Mouse (Mus musculus): Measurements from ENCODE around the gene Actl10. TPM values are rescaled to one million over a fixed set of nuclear protein-coding genes. Genes with fewer than 3 reads are reported as not detected.
A peak's percentile ranks its signal among the peaks of the same experiment; 100 is the strongest.

Actl10 gene
- polyA plus RNA-seq, 1 experiment from 2014 or later = 0.35 TPM

DNA sequence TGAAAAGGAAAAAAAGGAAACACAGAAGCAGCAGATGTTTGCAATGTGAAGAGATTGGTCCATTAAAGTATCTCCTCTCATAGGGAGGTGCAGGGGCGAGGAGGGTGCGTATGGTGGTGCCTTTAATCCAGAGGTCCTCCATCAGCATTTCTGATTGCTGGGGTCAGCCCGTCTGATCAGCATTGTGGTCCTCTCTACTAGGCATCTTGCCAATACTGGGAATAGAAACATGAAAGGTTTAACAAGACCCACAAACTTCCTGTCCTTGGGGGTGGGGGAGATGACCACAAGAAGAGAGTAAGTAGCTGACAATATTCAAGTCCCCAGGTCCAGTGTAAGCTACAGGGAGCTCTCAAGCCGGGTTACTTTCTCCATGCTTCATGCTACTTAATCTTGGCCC, 19.1 kb downstream of the Actl10 start:
- H3K4me1 ChIP-seq (replicated peaks; ENCODE audit: control insufficient read depth, insufficient read depth, low read length) = peaks cover 38% of the 10 kb centered on the region
- H3K27ac ChIP-seq (ENCODE audit: low read length) = peak overlapping the region; percentile 89
- H3K9me3 ChIP-seq (ENCODE audit: control insufficient read depth, low read length) = no peaks in the 10 kb centered on the region
- H3K4me3 ChIP-seq (ENCODE audit: low read length) = no peak overlapping the region
- no peaks in the 10 kb centered on the region for H3K27me3 ChIP-seq (ENCODE audit: control insufficient read depth, insufficient read depth, low read depth, low read length)
- no peak for ATAC-seq (ENCODE audit: low read depth)
- WGBS = 44% methylated on average over 4 of the region's 4 CpGs
- H3K4me2 ChIP-seq (ENCODE audit: low read depth, low read length) = peak overlapping the region; percentile 81; the same call in 1 of the 2 replicates
- H3K36me3 ChIP-seq (ENCODE audit: control insufficient read depth, insufficient read depth, low read length) = no peaks in the 10 kb centered on the region
- no peak overlapping the region for H3K9ac ChIP-seq (ENCODE audit: low read length)

DNA sequence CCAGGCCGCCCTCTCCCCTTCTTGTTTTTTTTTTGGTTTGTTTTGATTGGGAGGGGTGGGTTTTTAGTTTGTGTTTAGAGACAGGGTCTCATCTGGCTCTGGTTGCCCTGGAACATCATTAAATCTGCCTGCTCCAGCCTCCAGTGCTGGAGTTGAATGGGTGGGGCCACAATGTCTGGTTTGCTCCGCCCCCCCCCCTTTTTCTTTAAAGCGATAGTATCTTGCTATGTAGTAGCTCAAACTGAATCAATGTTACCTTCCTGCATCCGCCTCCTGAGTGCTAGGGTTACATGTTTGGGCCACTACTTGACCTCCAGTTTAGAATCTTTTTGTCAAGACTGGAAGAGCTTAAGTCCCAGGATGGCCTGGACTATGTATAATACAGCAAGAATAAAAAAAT, 19.7 kb downstream of the Actl10 start:
- Histone ChIP-seq H3K4me3 (ENCODE audit: low read length) (no peak overlapping the region), H3K36me3 (ENCODE audit: control insufficient read depth, insufficient read depth, low read length) (no peaks in the 10 kb centered on the region), H3K4me1 (replicated peaks; ENCODE audit: control insufficient read depth, insufficient read depth, low read length) (peaks cover 36% of the 10 kb centered on the region), H3K4me2 (ENCODE audit: low read depth, low read length) (no peak overlapping the region), H3K27me3 (ENCODE audit: control insufficient read depth, insufficient read depth, low read depth, low read length) (no peaks in the 10 kb centered on the region), H3K27ac (ENCODE audit: low read length) (peak overlapping the region; percentile 89; the same call in 1 of the 2 replicates), H3K9me3 (ENCODE audit: control insufficient read depth, low read length) (no peaks in the 10 kb centered on the region), H3K9ac (ENCODE audit: low read length) (no peak overlapping the region)
- 72% methylated on average over 4 of the region's 4 CpGs for WGBS
- no peak for ATAC-seq (ENCODE audit: low read depth)

DNA sequence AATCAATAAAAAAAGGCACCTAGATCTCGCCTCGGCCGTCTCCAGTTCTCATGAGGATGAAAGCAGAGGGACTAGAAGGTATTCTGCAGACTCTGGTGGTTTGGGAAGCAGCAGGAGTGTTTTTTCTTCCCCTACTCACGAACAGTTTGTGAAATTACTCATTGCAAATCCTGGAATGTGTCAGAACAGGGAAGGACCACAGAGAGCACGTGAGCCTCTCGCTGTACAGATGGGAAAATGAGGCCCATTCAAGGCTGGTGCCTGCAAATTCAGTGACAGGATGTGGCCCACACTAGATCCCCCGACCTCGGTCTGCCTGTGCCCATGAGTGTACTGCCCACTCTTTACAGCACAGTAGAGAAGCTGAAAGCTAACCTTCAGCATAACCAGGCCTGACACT, 20.4 kb downstream of the Actl10 start:
- WGBS = 60% methylated on average over 8 of the region's 8 CpGs
- H3K27ac ChIP-seq (ENCODE audit: low read length) = no peak overlapping the region

DNA sequence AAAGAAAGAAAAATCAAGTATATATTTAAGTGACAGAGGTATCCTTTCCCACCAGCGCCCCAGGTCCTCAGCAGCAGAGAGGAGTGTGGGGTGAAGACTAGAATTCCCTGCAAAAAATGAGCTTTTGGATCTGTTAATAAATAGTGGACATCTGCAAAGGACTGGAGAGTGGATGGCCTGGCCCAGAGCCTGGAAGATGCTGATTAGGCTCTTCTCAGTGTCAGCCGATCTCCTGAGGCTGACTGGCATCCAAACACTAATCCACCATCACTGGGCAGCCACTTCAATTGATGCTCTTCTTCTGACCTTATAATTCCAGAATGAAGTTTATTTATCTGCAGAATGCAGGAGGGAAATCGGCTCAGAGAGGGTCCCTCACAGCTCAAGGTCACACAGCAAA, 21.4 kb downstream of the Actl10 start:
- no peak for ATAC-seq (ENCODE audit: low read depth)
- Histone ChIP-seq H3K4me2 (ENCODE audit: low read depth, low read length) (no peak overlapping the region), H3K4me1 (replicated peaks; ENCODE audit: control insufficient read depth, insufficient read depth, low read length) (peaks cover 19% of the 10 kb centered on the region), H3K9ac (ENCODE audit: low read length) (no peak overlapping the region), H3K27me3 (ENCODE audit: control insufficient read depth, insufficient read depth, low read depth, low read length) (no peaks in the 10 kb centered on the region), H3K9me3 (ENCODE audit: control insufficient read depth, low read length) (no peaks in the 10 kb centered on the region), H3K36me3 (ENCODE audit: control insufficient read depth, insufficient read depth, low read length) (no peaks in the 10 kb centered on the region), H3K27ac (ENCODE audit: low read length) (no peak overlapping the region), H3K4me3 (ENCODE audit: low read length) (no peak overlapping the region)
- 55% methylated on average over 3 of the region's 3 CpGs for WGBS

More for the DNA sequence above, 20.4 kb downstream of the Actl10 start:
- H3K27me3 ChIP-seq (ENCODE audit: control insufficient read depth, insufficient read depth, low read depth, low read length) = no peaks in the 10 kb centered on the region
- no peaks in the 10 kb centered on the region for H3K9me3 ChIP-seq (ENCODE audit: control insufficient read depth, low read length)
- H3K9ac ChIP-seq (ENCODE audit: low read length) = no peak overlapping the region
- H3K4me2 ChIP-seq (ENCODE audit: low read depth, low read length) = no peak overlapping the region
- H3K36me3 ChIP-seq (ENCODE audit: control insufficient read depth, insufficient read depth, low read length) = no peaks in the 10 kb centered on the region
- no peak overlapping the region for H3K4me3 ChIP-seq (ENCODE audit: low read length)
- peaks cover 29% of the 10 kb centered on the region for H3K4me1 ChIP-seq (replicated peaks; ENCODE audit: control insufficient read depth, insufficient read depth, low read length)
- ATAC-seq (ENCODE audit: low read depth) = no peak

DNA sequence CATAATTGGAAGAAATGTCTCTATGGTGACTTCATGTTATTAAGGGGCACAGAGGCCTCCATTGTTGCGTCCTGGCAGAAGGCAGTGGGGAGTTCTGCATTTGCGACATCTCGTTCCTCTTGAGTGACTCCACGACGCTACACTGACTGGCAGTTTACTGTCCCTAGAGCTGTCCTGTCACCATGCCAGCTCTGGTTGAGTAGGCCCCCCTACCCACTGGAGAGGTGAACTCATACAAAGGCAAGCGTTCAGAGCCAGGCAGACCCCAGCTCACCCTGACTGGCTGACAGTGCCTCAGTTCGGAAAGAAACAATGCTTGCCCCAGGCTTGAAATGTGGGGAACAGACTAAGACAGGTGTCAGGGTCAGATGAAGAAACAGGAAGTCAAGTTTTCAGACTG, 22.7 kb downstream of the Actl10 start:
- ATAC-seq (ENCODE audit: low read depth) = no peak
- no peak overlapping the region for H3K9ac ChIP-seq (ENCODE audit: low read length)
- H3K9me3 ChIP-seq (ENCODE audit: control insufficient read depth, low read length) = no peaks in the 10 kb centered on the region
- peaks cover 13% of the 10 kb centered on the region; the same call in 1 of the 2 replicates for H3K4me1 ChIP-seq (replicated peaks; ENCODE audit: control insufficient read depth, insufficient read depth, low read length)
- 74% methylated on average over 7 of the region's 7 CpGs for WGBS
- no peaks in the 10 kb centered on the region for H3K27me3 ChIP-seq (ENCODE audit: control insufficient read depth, insufficient read depth, low read depth, low read length)
- H3K4me2 ChIP-seq (ENCODE audit: low read depth, low read length) = no peak overlapping the region
- no peak overlapping the region for H3K4me3 ChIP-seq (ENCODE audit: low read length)
- no peaks in the 10 kb centered on the region for H3K36me3 ChIP-seq (ENCODE audit: control insufficient read depth, insufficient read depth, low read length)
- H3K27ac ChIP-seq (ENCODE audit: low read length) = no peak overlapping the region

DNA sequence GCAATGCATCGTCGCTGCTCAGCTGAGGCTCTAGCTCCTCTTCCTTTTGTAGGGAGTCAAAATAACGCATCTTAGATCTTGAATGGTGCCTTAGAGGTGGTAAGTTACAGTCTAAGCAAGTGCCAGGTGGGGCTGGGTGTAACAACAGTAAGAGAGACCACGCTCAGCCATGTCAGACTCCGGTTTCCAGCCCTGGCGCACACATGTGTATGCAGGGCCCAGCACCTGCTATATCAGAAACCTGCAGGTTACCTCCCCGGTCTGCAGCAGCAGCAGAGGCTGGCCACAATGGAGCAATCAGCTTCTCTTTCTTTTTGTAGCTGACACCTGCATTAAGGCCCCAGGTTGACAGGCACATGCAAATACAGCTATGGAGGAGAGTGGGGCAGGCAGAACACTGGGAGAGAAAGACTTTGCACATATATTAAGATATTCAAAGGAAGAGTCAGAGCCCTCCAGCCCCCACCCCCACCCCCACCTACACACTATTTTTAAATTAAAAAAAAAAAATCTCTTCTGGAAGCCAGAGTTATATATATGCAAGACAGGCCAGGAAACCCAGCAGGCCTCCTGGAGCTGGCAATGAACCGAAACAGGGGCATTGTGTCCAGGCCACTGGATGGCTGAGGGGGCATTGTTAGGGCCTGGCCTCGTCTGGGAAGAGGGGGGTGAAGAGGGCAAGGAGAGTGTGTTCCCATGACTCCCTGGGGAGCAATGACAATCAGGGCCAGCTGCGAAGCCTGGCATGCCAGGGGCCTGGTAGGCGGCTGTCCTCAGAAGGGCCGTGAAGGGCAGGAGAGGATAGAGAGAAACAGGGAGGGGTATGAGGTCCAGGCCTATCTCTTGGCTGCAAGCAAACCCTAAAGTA, 25.5 kb downstream of the Actl10 start:
- H3K27ac ChIP-seq (ENCODE audit: low read length) = no peak overlapping the region
- H3K4me2 ChIP-seq (ENCODE audit: low read depth, low read length) = no peak overlapping the region
- 60% methylated on average over 12 of the region's 12 CpGs for WGBS
- H3K4me3 ChIP-seq (ENCODE audit: low read length) = no peak overlapping the region
- ATAC-seq (ENCODE audit: low read depth) = no peak
- H3K36me3 ChIP-seq (ENCODE audit: control insufficient read depth, insufficient read depth, low read length) = no peaks in the 10 kb centered on the region
- no peaks in the 10 kb centered on the region for H3K27me3 ChIP-seq (ENCODE audit: control insufficient read depth, insufficient read depth, low read depth, low read length)
- no peaks in the 10 kb centered on the region for H3K9me3 ChIP-seq (ENCODE audit: control insufficient read depth, low read length)
- H3K9ac ChIP-seq (ENCODE audit: low read length) = no peak overlapping the region
- H3K4me1 ChIP-seq (replicated peaks; ENCODE audit: control insufficient read depth, insufficient read depth, low read length) = no peaks in the 10 kb centered on the region; the same call in 1 of the 2 replicates

DNA sequence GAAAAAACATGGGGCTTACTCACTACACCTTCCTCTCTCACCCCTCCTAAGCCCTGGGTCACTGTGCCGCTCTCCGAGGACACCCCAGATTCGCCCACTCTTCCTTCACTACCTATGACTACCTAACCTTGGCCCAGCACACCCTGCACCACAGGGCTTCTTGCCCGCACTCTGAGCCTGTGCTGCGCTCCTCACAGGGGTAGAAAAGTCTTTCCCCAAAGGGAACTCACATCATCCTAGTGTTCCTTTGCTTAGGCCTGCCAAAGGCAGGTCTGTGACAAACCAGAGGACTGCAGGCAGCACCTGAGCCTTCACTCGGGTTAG, 26.1 kb downstream of the Actl10 start:
- H3K4me3 ChIP-seq (ENCODE audit: low read length) = no peak overlapping the region

DNA sequence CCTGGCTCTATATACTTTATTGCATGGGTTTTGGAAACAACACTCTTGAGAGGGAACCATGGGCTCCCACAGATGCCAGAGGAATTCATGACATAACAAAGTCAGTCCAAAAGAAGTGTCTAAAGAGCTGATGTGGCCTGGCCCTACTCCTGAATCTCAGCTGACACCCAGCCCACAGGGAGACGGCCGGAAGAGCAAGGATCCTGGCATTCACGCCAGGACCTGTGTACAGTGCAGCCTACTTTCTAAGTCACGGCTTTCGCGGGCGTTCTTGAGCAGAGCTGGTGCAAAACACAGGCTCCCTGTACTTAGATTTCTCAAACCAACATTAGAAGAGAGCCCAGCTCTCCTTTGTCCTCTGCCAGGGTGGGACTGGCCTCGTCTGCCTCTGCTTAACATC, 29.0 kb downstream of the Actl10 start:
- no peak overlapping the region for H3K27ac ChIP-seq (ENCODE audit: low read length)

More for the DNA sequence above, 26.1 kb downstream of the Actl10 start:
- Histone ChIP-seq H3K9me3 (ENCODE audit: control insufficient read depth, low read length) (no peaks in the 10 kb centered on the region), H3K36me3 (ENCODE audit: control insufficient read depth, insufficient read depth, low read length) (no peaks in the 10 kb centered on the region), H3K27ac (ENCODE audit: low read length) (no peak overlapping the region), H3K4me2 (ENCODE audit: low read depth, low read length) (no peak overlapping the region), H3K9ac (ENCODE audit: low read length) (no peak overlapping the region), H3K4me1 (replicated peaks; ENCODE audit: control insufficient read depth, insufficient read depth, low read length) (no peaks in the 10 kb centered on the region; the same call in 1 of the 2 replicates), H3K27me3 (ENCODE audit: control insufficient read depth, insufficient read depth, low read depth, low read length) (no peaks in the 10 kb centered on the region)
- no peak for ATAC-seq (ENCODE audit: low read depth)
- WGBS = 86% methylated on average over 6 of the region's 6 CpGs

DNA sequence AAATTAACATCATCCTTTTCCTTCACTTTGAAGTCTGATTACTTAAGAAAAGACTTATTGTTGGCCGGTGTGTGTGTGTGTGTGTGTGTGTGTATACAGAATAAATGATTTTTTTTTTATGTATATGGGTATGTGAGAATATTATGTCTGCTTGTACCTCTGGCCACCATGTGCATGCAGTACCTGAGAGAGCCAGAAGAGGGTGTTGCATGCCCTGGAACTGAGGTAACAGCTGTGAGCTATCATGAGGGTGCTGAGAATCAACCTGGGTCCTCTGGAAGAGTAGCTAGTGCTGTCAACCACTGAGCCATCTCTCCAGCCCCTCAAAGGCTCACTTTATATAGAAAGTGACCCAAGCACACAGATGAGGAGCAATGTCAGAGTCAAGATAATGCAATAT, 29.8 kb downstream of the Actl10 start:
- peaks cover 1% of the 10 kb centered on the region; the same call in 1 of the 2 replicates for H3K36me3 ChIP-seq (ENCODE audit: control insufficient read depth, insufficient read depth, low read length)
- ATAC-seq (ENCODE audit: low read depth) = no peak
- H3K4me2 ChIP-seq (ENCODE audit: low read depth, low read length) = no peak overlapping the region
- no peak overlapping the region for H3K27ac ChIP-seq (ENCODE audit: low read length)
- H3K9ac ChIP-seq (ENCODE audit: low read length) = no peak overlapping the region
- 92% methylated on average over 1 of the region's 1 CpGs for WGBS
- 0 out of 2 replicates have a peak, but pooled peaks cover 1% of the 10 kb centered on the region for H3K9me3 ChIP-seq (ENCODE audit: control insufficient read depth, low read length)
- no peak overlapping the region for H3K4me3 ChIP-seq (ENCODE audit: low read length)
- no peaks in the 10 kb centered on the region for H3K27me3 ChIP-seq (ENCODE audit: control insufficient read depth, insufficient read depth, low read depth, low read length)
- peaks cover 6% of the 10 kb centered on the region; the same call in 1 of the 2 replicates for H3K4me1 ChIP-seq (replicated peaks; ENCODE audit: control insufficient read depth, insufficient read depth, low read length)

More for the DNA sequence above, 29.0 kb downstream of the Actl10 start:
- no peaks in the 10 kb centered on the region for H3K9me3 ChIP-seq (ENCODE audit: control insufficient read depth, low read length)
- H3K9ac ChIP-seq (ENCODE audit: low read length) = peak overlapping the region; percentile 17; the same call in 1 of the 2 replicates
- 63% methylated on average over 8 of the region's 8 CpGs for WGBS
- H3K27me3 ChIP-seq (ENCODE audit: control insufficient read depth, insufficient read depth, low read depth, low read length) = no peaks in the 10 kb centered on the region
- H3K4me3 ChIP-seq (ENCODE audit: low read length) = no peak overlapping the region
- H3K4me2 ChIP-seq (ENCODE audit: low read depth, low read length) = no peak overlapping the region
- ATAC-seq (ENCODE audit: low read depth) = peak; percentile 34; the same call in 1 of the 2 replicates
- no peaks in the 10 kb centered on the region for H3K36me3 ChIP-seq (ENCODE audit: control insufficient read depth, insufficient read depth, low read length)
- H3K4me1 ChIP-seq (replicated peaks; ENCODE audit: control insufficient read depth, insufficient read depth, low read length) = peaks cover 6% of the 10 kb centered on the region; the same call in 1 of the 2 replicates

Data from lung, embryonic 16.5 days (tissue).